Mouse (Mus musculus) fat pad, adult 2 months (tissue): Measurements from ENCODE around the gene Cpt1a.

ENCODE experiments used
- DNase-seq: peaks from one replicate; pipeline ENCODE4 v3.0.0-alpha.2; 2011; ENCODE audit warnings: low read depth, low spot score; ENCODE audit errors: extremely low read depth

Gene Cpt1a

GRCm38 (mm10) chr19:3422981-3423380 lies 100.8 kb downstream of the Cpt1a start:
- no peak for DNase-seq

DNA sequence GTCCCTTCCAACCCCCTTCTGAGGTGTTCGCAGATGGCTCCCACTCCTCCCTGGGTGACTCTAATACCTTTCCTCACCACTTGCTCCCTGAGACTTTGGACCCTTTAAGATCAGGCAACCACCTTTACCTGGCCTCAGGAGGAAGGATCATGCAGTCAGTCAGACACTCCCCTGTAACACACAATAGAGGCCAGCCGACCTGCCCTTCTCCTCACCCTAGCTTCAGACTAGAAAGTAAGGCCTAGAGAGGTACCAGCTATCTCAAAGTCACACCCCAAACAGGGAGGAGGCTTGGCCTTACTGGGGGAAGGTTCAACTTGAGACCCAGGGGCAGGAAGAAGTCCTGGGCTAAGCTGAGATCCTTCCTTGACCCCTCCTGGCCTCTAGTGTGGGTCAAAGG lies 102.1 kb downstream of the Cpt1a start:
- no peak for DNase-seq

DNA sequence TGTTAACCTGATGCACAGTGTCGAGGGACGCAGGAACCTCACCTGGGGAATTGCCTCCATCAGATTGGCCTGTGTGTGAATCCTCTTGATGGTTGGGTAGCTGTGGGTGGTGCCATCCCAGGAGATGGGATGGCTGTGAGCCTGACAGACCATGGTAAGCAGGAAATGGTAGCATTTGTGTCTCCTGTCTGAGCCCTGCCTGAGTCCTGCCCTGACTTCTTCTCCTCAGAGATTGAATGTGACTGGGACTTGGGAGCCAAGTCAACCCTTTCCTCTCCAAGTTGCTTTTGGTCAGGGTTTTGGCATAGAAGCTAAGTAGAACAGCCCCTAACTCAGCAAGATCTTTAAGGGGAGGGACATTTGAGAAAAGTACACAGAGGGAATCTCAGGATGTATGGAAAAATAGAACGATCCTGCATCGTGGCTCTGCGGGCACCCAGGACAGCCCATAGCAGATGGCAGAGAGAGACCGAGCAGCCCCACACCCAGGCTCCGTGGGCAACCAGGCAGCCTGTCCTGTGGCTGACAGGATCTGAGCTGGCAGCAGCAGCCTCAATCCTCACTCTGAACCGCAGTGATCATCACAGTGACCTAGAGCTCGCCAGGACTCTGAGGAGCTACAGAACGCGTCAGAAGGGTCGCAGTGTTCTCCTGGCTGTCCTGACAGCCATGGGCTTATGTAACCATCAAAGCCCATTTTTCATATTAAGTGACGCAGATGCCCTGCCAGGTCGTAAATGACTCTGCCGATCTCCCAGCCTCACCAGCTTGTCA lies 106.1 kb downstream of the Cpt1a start:
- no peak for DNase-seq

GRCm38 (mm10) chr19:3429156-3429816 lies 107.2 kb downstream of the Cpt1a start:
- DNase-seq = no peak

- no peak for DNase-seq
Observed at GRCm38 (mm10) chr19:3431066-3431465, 108.9 kb downstream of the Cpt1a start.

GRCm38 (mm10) chr19:3431969-3432368 lies 109.8 kb downstream of the Cpt1a start:
- no peak for DNase-seq

DNA sequence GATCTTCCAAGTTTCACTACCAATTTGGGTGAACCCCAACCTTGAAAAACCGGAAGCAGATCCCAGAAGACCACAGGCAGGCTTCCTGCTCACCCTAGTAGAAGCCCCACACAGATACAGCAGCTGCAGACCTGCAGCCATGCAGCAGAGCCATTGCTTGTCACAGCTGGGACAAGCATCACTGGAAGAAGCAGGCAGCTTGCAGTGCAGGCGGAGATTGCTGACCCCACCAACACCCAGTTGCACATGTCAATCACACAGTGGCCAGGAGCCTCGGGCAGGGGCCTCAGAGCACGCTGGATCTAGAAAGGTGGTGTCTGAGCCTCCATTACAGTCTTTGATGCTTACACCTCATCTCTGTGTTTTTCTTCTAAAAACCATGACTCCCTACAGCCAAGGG lies 112.0 kb downstream of the Cpt1a start:
- no peak for DNase-seq

- no peak for DNase-seq
Observed at GRCm38 (mm10) chr19:3434641-3435040, 112.5 kb downstream of the Cpt1a start.
